Mouse (Mus musculus): ENCODE data around the gene Kpnb1.

DNA sequence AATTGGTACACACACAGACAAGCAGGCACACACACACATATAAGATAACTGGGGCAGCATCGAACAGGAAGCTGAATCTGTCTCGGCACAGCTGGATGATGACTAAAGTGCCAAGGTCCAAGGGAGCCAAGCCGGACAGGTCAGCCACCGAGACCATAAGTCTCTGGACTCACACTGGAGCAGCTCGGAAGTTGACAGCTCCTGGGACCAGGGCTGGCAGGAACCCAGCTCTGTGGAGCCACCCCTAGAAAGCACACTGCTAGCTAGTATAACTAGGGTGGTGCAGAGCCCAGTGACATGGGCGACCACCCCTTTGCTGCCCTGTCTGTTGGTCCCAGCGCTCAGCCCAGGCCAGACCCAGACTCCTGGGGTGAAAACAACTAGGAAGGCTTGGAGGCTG, 41.3 kb upstream of the Kpnb1 start:
- TF ChIP-seq CTCF (IDR thresholded peaks at IDR 0.05; ENCODE audit: extremely low read depth, insufficient read depth, low read length): no peak
- TF ChIP-seq POLR2A (IDR thresholded peaks at IDR 0.05; ENCODE audit: extremely low read depth, insufficient read depth, low read length): no peak
